Mouse (Mus musculus) heart, postnatal 14 days (tissue): ENCODE results near the gene Egfem1. TPM values are rescaled to one million over a fixed set of nuclear protein-coding genes. Genes with fewer than 3 reads are reported as not detected.

ENCODE experiments used
- DNase-seq, 2 experiments: peaks; one replicate each; pipeline ENCODE4 v3.0.0; 2021 to 2022
- intact Hi-C: fragments of 180-260 bp; cut with DNase I; formaldehyde crosslinking; loops from one replicate; pipeline ENCODE4 v1.15.1; 2025
- total RNA-seq, 2 experiments: library from RNA; stranded (reverse); gene quantifications; 2 replicates each; pipeline ENCODE4 v1.2.3; 2021

The Egfem1 gene
- total RNA-seq, 2 experiments from 2014 or later, result not detected

GRCm38 (mm10) chr3:29132054-29132931, 50.5 kb downstream of the Egfem1 start:
- intact Hi-C loops, result no loop called here
- DNase-seq, result no peak

- no peak for DNase-seq
- intact Hi-C loops, result no loop called here
Observed at GRCm38 (mm10) chr3:29134509-29134908, 52.7 kb downstream of the Egfem1 start.

- no peak for DNase-seq
- intact Hi-C loops, result no loop called here
Observed at GRCm38 (mm10) chr3:29135176-29136064, 53.6 kb downstream of the Egfem1 start.

GRCm38 (mm10) chr3:29136065-29136955, 54.5 kb downstream of the Egfem1 start:
- intact Hi-C loops, result no loop called here
- DNase-seq, result no peak

GRCm38 (mm10) chr3:29168401-29168800, 86.6 kb downstream of the Egfem1 start:
- intact Hi-C loops, result no loop called here

GRCm38 (mm10) chr3:29169003-29169402, 87.2 kb downstream of the Egfem1 start:
- no peak for DNase-seq
- intact Hi-C loops, result no loop called here

More at GRCm38 (mm10) chr3:29168401-29168800, 86.6 kb downstream of the Egfem1 start:
- DNase-seq, result no peak

GRCm38 (mm10) chr3:29176991-29177390, 95.2 kb downstream of the Egfem1 start:
- no peak for DNase-seq
- intact Hi-C loops, result no loop called here

GRCm38 (mm10) chr3:29182988-29183387, 101.2 kb downstream of the Egfem1 start:
- intact Hi-C loops, result no loop called here

GRCm38 (mm10) chr3:29183615-29184198, 101.9 kb downstream of the Egfem1 start:
- DNase-seq, result no peak
- intact Hi-C loops, result no loop called here

More at GRCm38 (mm10) chr3:29182988-29183387, 101.2 kb downstream of the Egfem1 start:
- DNase-seq, result no peak

GRCm38 (mm10) chr3:29184486-29185241, 102.8 kb downstream of the Egfem1 start:
- no peak for DNase-seq
- intact Hi-C loops, result no loop called here

GRCm38 (mm10) chr3:29190263-29190662, 108.4 kb downstream of the Egfem1 start:
- intact Hi-C loops, result no loop called here
- no peak for DNase-seq

GRCm38 (mm10) chr3:29197727-29198512, 116.1 kb downstream of the Egfem1 start:
- intact Hi-C loops, result no loop called here

GRCm38 (mm10) chr3:29200601-29201000, 118.8 kb downstream of the Egfem1 start:
- intact Hi-C loops, result no loop called here
- no peak for DNase-seq

More at GRCm38 (mm10) chr3:29197727-29198512, 116.1 kb downstream of the Egfem1 start:
- DNase-seq, result no peak

GRCm38 (mm10) chr3:29202536-29202935, 120.7 kb downstream of the Egfem1 start:
- no peak for DNase-seq
- intact Hi-C loops, result no loop called here

GRCm38 (mm10) chr3:29222414-29222813, 140.6 kb downstream of the Egfem1 start:
- no peak for DNase-seq
- intact Hi-C loops, result no loop called here

GRCm38 (mm10) chr3:29229712-29230111, 147.9 kb downstream of the Egfem1 start:
- intact Hi-C loops, result no loop called here
- DNase-seq, result no peak

- DNase-seq, result no peak
- intact Hi-C loops, result no loop called here
Observed at GRCm38 (mm10) chr3:29235477-29235876, 153.7 kb downstream of the Egfem1 start.

GRCm38 (mm10) chr3:29236517-29236916, 154.7 kb downstream of the Egfem1 start:
- intact Hi-C loops, result no loop called here

More at GRCm38 (mm10) chr3:29236517-29236916, 154.7 kb downstream of the Egfem1 start:
- DNase-seq, result no peak
